Mouse (Mus musculus): ENCODE data around the gene Gramd1a. TPM values are rescaled to one million over a fixed set of nuclear protein-coding genes. Genes with fewer than 3 reads are reported as not detected.

The Gramd1a gene
- 73.7 and 144 TPM in 2 replicates for polyA plus RNA-seq (2011; ENCODE audit: insufficient read depth, insufficient read length, low replicate concordance, missing spikeins)

- TF ChIP-seq CTCF (IDR thresholded peaks at IDR 0.05; ENCODE audit: control insufficient read depth, insufficient read depth, low read length) (no peak), POLR2A (IDR thresholded peaks at IDR 0.05; ENCODE audit: borderline replicate concordance, control insufficient read depth, low read depth, low read length) (no peak)
- WGBS, result 49% methylated on average over 5 of the region's 5 CpGs
- H3K4me1 ChIP-seq (ENCODE audit: control insufficient read depth, insufficient read depth, low read length), result peaks cover 3% of the 10 kb centered on the region; the same call in 1 of the 2 replicates
- H3K4me3 ChIP-seq (replicated peaks; ENCODE audit: control insufficient read depth, low read depth, low read length), result peak within 1 kb of the TSS; percentile 42
- peak within 1 kb of the TSS; percentile 91 for H3K27ac ChIP-seq (ENCODE audit: control insufficient read depth, insufficient read depth, low read depth, low read length, poor library complexity)
Measured at GRCm38 (mm10) chr7:31155296-31156033, at the start of gene Gramd1a. TSS of gene Gramd1a (minus strand) at chr7:31155896.

DNA sequence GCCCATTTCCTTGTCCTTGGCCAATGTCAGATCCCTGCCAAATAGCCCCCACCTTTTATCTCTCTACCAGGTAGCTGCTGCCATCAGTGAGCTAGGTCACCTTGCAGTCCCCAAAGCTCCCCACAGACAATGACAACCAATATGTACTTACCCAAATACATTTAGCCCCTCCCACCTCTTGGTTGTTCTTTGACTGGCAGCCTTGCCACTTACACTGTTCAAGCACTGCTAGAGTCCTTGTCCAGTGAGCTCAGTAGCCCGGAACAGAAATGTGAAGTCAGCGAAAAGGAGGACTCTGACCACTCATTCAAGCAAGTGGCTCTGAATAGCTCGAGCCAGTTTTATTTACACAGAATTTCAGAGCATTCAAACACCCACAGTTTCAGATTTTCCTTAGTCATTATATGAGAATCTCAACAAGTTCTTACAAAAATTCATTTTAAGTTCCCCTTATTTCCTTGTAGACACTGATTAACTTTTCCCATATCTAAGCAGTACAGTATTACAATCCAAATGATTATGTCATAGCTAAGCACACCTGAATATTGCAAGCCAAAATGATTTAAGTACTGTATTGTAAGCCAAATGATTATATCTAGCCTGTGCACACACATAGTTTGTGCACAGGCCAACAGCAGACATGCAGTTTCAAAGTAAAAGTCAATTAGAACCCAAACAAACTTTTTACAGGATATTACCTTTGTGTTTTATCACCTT, 40.1 kb upstream of the Gramd1a start:
- no peak overlapping the region for H3K4me3 ChIP-seq (replicated peaks; ENCODE audit: control insufficient read depth, low read depth, low read length)
- no peak for TF ChIP-seq CTCF (IDR thresholded peaks at IDR 0.05; ENCODE audit: control insufficient read depth, insufficient read depth, low read length)
- TF ChIP-seq POLR2A (IDR thresholded peaks at IDR 0.05; ENCODE audit: borderline replicate concordance, control insufficient read depth, low read depth, low read length), result no peak
- no peaks in the 10 kb centered on the region for H3K4me1 ChIP-seq (ENCODE audit: control insufficient read depth, insufficient read depth, low read length)
- H3K27ac ChIP-seq (ENCODE audit: control insufficient read depth, insufficient read depth, low read depth, low read length, poor library complexity), result no peak overlapping the region
- WGBS, result 66% methylated on average over 3 of the region's 3 CpGs

- Histone ChIP-seq H3K27ac (ENCODE audit: control insufficient read depth, insufficient read depth, low read depth, low read length, poor library complexity) (no peak overlapping the region), H3K4me3 (replicated peaks; ENCODE audit: control insufficient read depth, low read depth, low read length) (no peak overlapping the region), H3K4me1 (ENCODE audit: control insufficient read depth, insufficient read depth, low read length) (peaks cover under 1% of the 10 kb centered on the region)
- TF ChIP-seq CTCF (IDR thresholded peaks at IDR 0.05; ENCODE audit: control insufficient read depth, insufficient read depth, low read length) (no peak), POLR2A (IDR thresholded peaks at IDR 0.05; ENCODE audit: borderline replicate concordance, control insufficient read depth, low read depth, low read length) (no peak)
- 59% methylated on average over 4 of the region's 4 CpGs for WGBS
Measured at GRCm38 (mm10) chr7:31184711-31185110, 29.0 kb upstream of the Gramd1a start.

DNA sequence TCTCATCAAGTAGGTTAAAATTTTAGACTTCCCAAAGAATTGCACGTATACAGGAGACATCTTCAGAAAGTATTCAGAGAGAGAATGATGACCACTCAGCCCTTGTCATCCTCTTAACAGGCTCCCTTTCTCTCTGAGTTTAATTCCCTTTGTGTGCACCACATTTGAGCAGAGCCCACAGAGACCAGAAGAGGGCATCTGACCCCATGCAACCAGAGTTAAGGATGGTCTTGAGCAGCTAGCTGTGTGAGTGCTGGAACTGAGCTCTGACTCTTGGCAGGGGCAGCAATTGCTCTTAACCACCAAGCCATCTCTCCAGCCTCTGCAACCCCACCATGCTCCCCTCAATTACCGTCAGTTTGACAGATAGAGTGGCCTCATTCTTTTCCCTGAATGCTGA, 27.2 kb upstream of the Gramd1a start:
- no peaks in the 10 kb centered on the region for H3K4me1 ChIP-seq (ENCODE audit: control insufficient read depth, insufficient read depth, low read length)
- H3K27ac ChIP-seq (ENCODE audit: control insufficient read depth, insufficient read depth, low read depth, low read length, poor library complexity), result no peak overlapping the region
- TF ChIP-seq CTCF (IDR thresholded peaks at IDR 0.05; ENCODE audit: control insufficient read depth, insufficient read depth, low read length), result no peak
- no peak for TF ChIP-seq POLR2A (IDR thresholded peaks at IDR 0.05; ENCODE audit: borderline replicate concordance, control insufficient read depth, low read depth, low read length)
- H3K4me3 ChIP-seq (replicated peaks; ENCODE audit: control insufficient read depth, low read depth, low read length), result no peak overlapping the region
- WGBS, result 48% methylated on average over 2 of the region's 2 CpGs

- no peak overlapping the region for H3K4me3 ChIP-seq (replicated peaks; ENCODE audit: control insufficient read depth, low read depth, low read length)
- H3K27ac ChIP-seq (ENCODE audit: control insufficient read depth, insufficient read depth, low read depth, low read length, poor library complexity), result no peak overlapping the region
- no peaks in the 10 kb centered on the region; the same call in 1 of the 2 replicates for H3K4me1 ChIP-seq (ENCODE audit: control insufficient read depth, insufficient read depth, low read length)
- TF ChIP-seq CTCF (IDR thresholded peaks at IDR 0.05; ENCODE audit: control insufficient read depth, insufficient read depth, low read length), result peak; percentile 89
- TF ChIP-seq POLR2A (IDR thresholded peaks at IDR 0.05; ENCODE audit: borderline replicate concordance, control insufficient read depth, low read depth, low read length), result no peak
- 16% methylated on average over 22 of the region's 22 CpGs for WGBS
Measured at GRCm38 (mm10) chr7:31176886-31177763, 21.4 kb upstream of the Gramd1a start.

- H3K27ac ChIP-seq (ENCODE audit: control insufficient read depth, insufficient read depth, low read depth, low read length, poor library complexity), result no peak overlapping the region
- H3K4me1 ChIP-seq (ENCODE audit: control insufficient read depth, insufficient read depth, low read length), result no peaks in the 10 kb centered on the region; the same call in 1 of the 2 replicates
- H3K4me3 ChIP-seq (replicated peaks; ENCODE audit: control insufficient read depth, low read depth, low read length), result no peak overlapping the region
- TF ChIP-seq POLR2A (IDR thresholded peaks at IDR 0.05; ENCODE audit: borderline replicate concordance, control insufficient read depth, low read depth, low read length), result no peak
- TF ChIP-seq CTCF (IDR thresholded peaks at IDR 0.05; ENCODE audit: control insufficient read depth, insufficient read depth, low read length), result no peak
- 55% methylated on average over 3 of the region's 3 CpGs for WGBS
Measured at GRCm38 (mm10) chr7:31175096-31175495, 19.4 kb upstream of the Gramd1a start.

GRCm38 (mm10) chr7:31174466-31174865, 18.8 kb upstream of the Gramd1a start:
- H3K4me1 ChIP-seq (ENCODE audit: control insufficient read depth, insufficient read depth, low read length), result no peaks in the 10 kb centered on the region; the same call in 1 of the 2 replicates
- H3K4me3 ChIP-seq (replicated peaks; ENCODE audit: control insufficient read depth, low read depth, low read length), result no peak overlapping the region
- no peak overlapping the region for H3K27ac ChIP-seq (ENCODE audit: control insufficient read depth, insufficient read depth, low read depth, low read length, poor library complexity)
- WGBS, result 21% methylated on average over 8 of the region's 8 CpGs
- no peak for TF ChIP-seq POLR2A (IDR thresholded peaks at IDR 0.05; ENCODE audit: borderline replicate concordance, control insufficient read depth, low read depth, low read length)
- TF ChIP-seq CTCF (IDR thresholded peaks at IDR 0.05; ENCODE audit: control insufficient read depth, insufficient read depth, low read length), result no peak

All from bone marrow, adult 2 months (tissue).